Mouse (Mus musculus): ENCODE results near the gene Klhdc4. TPM values are rescaled to one million over a fixed set of nuclear protein-coding genes. Genes with fewer than 3 reads are reported as not detected.

Gene Klhdc4
- total RNA-seq, 2 experiments from 2014 or later, result 26.0 to 27.1 TPM

GRCm38 (mm10) chr8:121851716-121852115 lies 22.3 kb upstream of the Klhdc4 start:
- intact Hi-C loops (cut with DNase I), result loop anchor here (1.0 to 2.0 kb wide), 2 partner anchors 21 to 58 kb away; no protein-coding TSS in a partner anchor
- no peak for DNase-seq (ENCODE audit: low spot score in 2 of 2)

- DNase-seq (ENCODE audit: low spot score in 2 of 2), result peak; percentile 98
- intact Hi-C loops (cut with DNase I), result loop anchor here (1.0 to 2.0 kb wide), 2 partner anchors 22 to 58 kb away; no protein-coding TSS in a partner anchor
These were observed 21.6 kb upstream of the Klhdc4 start for GRCm38 (mm10) chr8:121850821-121851470.

GRCm38 (mm10) chr8:121850436-121850820 lies 21.1 kb upstream of the Klhdc4 start:
- DNase-seq (ENCODE audit: low spot score in 2 of 2), result no peak
- intact Hi-C loops (cut with DNase I), result loop anchor here (2.0 kb wide), 1 partner anchor 22 kb away; no protein-coding TSS in a partner anchor

DNA sequence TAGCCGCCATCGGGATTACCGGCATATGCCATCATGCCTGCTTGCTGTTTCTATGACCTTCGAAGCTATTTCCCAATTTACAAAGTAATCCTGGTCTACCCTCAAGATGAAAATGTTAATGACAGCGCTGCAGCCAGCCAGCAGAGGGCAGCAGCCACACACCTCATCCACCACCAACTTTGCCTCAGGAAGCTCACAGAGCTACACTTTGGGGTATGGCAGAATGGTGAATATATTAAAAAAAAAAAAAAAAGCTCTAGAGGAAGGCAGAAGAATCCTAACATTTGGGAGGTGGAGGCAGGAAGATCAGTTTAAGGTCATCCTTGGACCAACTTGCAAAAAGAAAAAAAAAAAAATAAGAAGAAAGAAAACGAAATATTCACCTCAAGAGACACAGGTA lies 20.6 kb upstream of the Klhdc4 start:
- peak; percentile 80 to 81 for DNase-seq (ENCODE audit: low spot score in 2 of 2)
- intact Hi-C loops (cut with DNase I), result loop anchor here (2.0 kb wide), 1 partner anchor 23 kb away; no protein-coding TSS in a partner anchor

- no peak for DNase-seq (ENCODE audit: low spot score in 2 of 2)
- intact Hi-C loops (cut with DNase I), result no loop called here
These were observed 19.9 kb upstream of the Klhdc4 start for GRCm38 (mm10) chr8:121849303-121849702.

DNA sequence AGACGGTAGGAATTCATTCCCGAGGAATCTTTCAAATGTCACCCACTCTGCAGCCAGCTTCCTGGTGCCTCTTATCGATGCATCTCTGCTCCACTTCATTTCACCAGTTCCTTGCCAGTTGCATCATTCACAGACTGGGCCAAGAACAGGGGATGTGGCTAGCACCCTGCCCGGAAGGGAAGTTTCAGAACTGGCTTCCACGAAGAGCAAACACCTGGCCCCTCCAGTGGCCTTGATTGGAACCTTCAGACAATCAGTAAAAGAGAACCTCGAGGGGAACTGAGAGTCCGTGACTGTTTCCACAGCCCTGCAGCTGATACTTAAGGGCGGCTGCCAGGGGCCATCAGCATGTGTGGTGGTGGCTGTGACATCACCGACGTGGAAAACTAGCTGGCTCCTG lies 19.1 kb upstream of the Klhdc4 start:
- intact Hi-C loops (cut with DNase I), result no loop called here
- DNase-seq (ENCODE audit: low spot score in 2 of 2), result no peak

- DNase-seq (ENCODE audit: low spot score in 2 of 2), result no peak
- intact Hi-C loops (cut with DNase I), result no loop called here
These were observed 18.6 kb upstream of the Klhdc4 start for GRCm38 (mm10) chr8:121847987-121848386.

GRCm38 (mm10) chr8:121847261-121847822 lies 18.0 kb upstream of the Klhdc4 start:
- DNase-seq (ENCODE audit: low spot score in 2 of 2), result no peak
- intact Hi-C loops (cut with DNase I), result no loop called here

DNA sequence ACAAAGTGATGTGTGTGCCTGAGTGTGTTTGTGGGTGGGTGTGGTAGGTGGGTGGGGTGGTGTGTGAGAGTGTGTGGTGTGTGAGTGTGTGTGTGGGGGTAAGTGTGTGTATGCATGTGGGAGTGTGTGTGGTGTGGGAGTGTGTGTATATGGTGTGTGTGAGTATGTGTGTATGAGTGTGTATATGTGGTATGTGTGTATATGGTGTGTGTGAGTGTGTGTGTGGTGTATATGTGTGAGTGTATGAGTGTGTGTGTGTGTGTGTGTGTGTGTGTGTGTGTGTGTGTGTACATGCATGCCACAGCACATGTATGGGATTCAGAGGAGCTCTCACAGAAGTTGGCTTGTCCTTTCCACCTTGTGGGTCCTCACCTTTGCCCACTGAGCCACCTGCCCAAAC lies 17.4 kb upstream of the Klhdc4 start:
- no peak for DNase-seq (ENCODE audit: low spot score in 2 of 2)
- intact Hi-C loops (cut with DNase I), result no loop called here

- intact Hi-C loops (cut with DNase I), result no loop called here
- DNase-seq (ENCODE audit: low spot score in 2 of 2), result no peak
These were observed 15.4 kb upstream of the Klhdc4 start for GRCm38 (mm10) chr8:121844765-121845164.

DNA sequence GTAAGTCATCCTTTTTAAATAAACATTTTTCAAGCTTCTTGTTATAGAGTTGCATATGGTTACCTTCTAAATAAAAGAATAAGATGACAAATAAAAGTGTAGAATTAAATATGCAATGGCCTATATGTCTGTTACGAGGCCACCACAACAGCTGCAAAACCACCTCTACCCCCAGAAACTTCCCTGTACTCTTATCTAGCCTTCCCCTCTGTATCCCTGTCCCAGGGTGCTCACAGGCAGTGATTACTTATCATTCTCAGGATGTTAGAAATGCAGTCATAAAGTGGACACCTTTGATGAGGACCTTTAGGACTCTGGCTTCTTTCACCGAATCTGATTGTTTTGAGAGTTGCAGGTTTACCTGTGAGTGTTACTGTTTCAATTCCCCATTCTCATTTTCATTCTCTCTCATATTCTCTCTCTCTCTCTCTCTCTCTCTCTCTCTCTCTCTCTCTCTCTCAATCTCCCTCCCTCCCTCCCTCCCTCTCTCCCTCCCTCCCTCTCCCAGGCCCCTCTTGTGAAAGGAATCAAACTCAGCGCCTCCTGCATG lies 13.9 kb upstream of the Klhdc4 start:
- intact Hi-C loops (cut with DNase I), result no loop called here
- DNase-seq (ENCODE audit: low spot score in 2 of 2), result no peak

- DNase-seq (ENCODE audit: low spot score in 2 of 2), result no peak
- intact Hi-C loops (cut with DNase I), result no loop called here
These were observed 12.9 kb upstream of the Klhdc4 start for GRCm38 (mm10) chr8:121842064-121842955.

DNA sequence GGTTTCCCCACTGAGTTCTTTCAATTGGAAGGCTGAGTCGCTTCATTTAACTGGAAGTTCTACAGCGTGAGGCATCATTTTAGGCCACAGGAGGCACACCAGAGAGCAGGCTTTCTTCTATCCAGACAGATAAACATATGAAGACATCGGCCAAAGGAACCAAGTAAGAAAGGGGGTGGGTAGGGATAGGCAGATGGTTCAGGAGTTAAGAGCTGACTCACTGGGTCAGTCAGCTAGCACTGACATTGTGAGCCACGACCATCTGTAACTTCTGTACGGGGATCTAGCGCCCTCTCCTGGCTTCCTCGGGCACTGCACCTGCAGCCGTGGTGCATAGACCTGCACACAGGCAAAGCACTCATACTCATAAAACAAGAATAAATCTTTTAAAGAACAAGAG lies 11.9 kb upstream of the Klhdc4 start:
- intact Hi-C loops (cut with DNase I), result no loop called here
- DNase-seq (ENCODE audit: low spot score in 2 of 2), result peak; percentile 81 to 86

DNA sequence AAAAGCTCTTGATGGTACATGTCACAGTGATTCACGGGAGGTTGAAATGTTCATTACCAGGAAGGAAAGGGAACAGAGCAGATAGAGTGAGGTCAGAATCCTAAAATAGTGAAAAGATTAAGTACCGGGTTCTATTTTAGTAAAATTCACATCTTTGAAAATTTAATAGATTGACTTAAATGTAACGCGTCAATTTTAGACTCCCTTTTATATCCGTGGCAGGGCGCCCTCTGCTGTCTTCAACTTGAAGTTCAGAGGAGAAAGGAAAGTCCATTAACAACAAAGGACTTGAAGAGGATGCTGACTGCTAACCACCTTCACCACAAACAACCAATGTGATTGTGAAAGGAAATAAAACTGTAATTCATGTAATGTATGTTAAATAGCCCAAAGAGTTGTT lies 3.1 kb upstream of the Klhdc4 start:
- peak; percentile 81 to 88 for DNase-seq (ENCODE audit: low spot score in 2 of 2)
- intact Hi-C loops (cut with DNase I), result loop anchor here (5.0 kb wide), 1 partner anchor 115 kb away; no protein-coding TSS in a partner anchor

DNA sequence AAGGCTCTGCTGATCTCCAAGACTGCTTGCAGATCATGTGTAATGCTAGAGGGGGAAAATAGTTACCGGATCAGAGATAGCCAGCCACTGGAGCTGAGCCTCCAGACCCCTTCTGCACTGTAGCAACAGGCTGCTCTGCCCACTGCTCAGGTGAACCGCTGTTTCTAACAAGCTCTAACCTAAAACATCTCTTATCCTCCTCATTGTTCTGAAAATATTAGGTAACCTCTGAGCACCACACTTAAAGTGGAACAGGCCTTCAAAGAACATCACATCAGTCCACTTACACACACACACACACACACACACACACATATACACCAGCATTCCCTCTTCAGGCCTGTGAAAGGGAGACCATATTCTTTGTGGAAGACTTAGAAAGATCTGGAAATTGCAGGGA lies 2.7 kb upstream of the Klhdc4 start:
- DNase-seq (ENCODE audit: low spot score in 2 of 2), result no peak
- intact Hi-C loops (cut with DNase I), result loop anchor here (5.0 kb wide), 1 partner anchor 115 kb away; no protein-coding TSS in a partner anchor

DNA sequence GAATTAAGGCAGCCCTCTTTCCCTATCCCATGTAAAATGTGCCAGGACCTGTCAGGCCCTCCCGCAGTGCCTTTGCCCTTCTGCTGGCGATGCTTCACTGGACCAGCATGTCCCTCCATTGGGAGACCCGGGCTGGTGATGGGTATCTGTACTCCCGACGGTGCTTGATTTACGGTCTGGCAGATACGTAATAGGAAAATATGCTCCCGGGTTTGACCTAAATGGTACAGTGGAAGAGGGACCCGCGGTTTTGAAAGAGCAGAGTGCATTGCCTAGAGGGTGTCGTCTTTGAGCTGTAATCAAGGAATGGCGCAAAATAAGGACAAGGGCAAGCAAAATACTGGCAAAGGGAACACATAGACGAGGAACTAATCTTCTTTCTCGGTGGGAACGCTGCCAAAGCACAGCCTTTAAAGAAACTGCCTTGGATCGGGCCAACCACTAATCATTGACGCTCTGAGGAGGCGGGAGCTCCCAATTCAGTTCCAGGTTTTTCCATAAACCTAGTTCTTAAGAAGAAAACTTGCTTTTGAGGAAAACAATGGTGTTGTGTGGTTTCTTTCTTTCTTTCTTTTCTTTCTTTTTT lies 501 bp upstream of the Klhdc4 start:
- peak; percentile 43 to 68 for DNase-seq (ENCODE audit: low spot score in 2 of 2)
- intact Hi-C loops (cut with DNase I), result loop anchor here (5.0 kb wide), 2 partner anchors 113 to 223 kb away; no protein-coding TSS in a partner anchor

- intact Hi-C loops (cut with DNase I), result loop anchor here (5.0 kb wide), 1 partner anchor 221 kb away; no protein-coding TSS in a partner anchor
- DNase-seq (ENCODE audit: low spot score in 2 of 2), result no peak
These were observed 869 bp downstream of the Klhdc4 start for GRCm38 (mm10) chr8:121828376-121829023.

GRCm38 (mm10) chr8:121827726-121828125 lies 1.6 kb downstream of the Klhdc4 start:
- intact Hi-C loops (cut with DNase I), result loop anchor here (5.0 kb wide), 1 partner anchor 220 kb away; no protein-coding TSS in a partner anchor

GRCm38 (mm10) chr8:121821770-121822169 lies 7.6 kb downstream of the Klhdc4 start:
- no peak for DNase-seq (ENCODE audit: low spot score in 2 of 2)
- intact Hi-C loops (cut with DNase I), result no loop called here

More at GRCm38 (mm10) chr8:121827726-121828125, 1.6 kb downstream of the Klhdc4 start:
- DNase-seq (ENCODE audit: low spot score in 2 of 2), result no peak
